Mouse (Mus musculus) kidney, postnatal 10 days (tissue): ENCODE measurements around the gene Krt33b.

Experiments
- DNase-seq: peaks from one replicate; pipeline ENCODE4 v3.0.0; 2021; ENCODE audit warnings: mixed read lengths

Gene Krt33b

DNA sequence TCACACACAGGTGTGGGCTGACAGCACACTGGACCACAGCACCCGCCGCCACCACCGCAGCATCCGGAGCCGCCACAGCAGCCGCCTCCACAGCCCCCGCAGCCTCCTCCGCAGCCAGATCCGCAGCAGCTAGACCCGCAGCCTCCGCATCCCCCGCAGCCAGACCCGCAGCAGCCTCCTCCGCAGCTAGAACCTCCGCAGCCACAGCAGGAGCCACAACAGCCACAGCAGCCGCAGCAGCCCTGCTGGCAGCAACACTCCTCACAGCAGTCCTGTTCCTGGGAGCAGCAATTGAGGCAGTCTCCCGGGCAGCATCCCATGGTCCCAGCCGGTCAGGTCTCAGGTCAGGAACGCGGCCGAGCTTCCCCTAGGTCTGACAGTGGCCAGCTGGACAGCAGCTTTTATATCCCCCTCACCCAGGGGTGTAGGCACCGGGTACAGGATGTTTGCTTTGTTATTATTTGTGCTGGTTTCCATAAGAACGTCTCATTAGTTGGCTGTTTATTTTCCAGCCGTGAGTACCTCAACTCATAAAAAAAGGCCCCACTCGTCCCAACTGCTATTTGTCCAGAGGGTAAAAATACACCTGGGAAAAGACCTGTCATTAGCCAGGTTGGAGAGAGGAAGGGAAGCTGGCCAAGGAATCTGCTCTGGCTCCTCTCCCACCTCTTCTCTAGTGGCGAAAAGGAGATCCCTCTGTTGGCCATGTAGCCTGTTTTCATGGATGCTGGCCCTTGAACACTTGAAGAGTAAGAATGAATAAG lies 35.9 kb downstream of the Krt33b start, which contains the start of gene Krtap17-1:
TSS of gene Krtap17-1 (minus strand) at position 375 of the 764 bp plus-strand sequence.
- no peak for DNase-seq

DNA sequence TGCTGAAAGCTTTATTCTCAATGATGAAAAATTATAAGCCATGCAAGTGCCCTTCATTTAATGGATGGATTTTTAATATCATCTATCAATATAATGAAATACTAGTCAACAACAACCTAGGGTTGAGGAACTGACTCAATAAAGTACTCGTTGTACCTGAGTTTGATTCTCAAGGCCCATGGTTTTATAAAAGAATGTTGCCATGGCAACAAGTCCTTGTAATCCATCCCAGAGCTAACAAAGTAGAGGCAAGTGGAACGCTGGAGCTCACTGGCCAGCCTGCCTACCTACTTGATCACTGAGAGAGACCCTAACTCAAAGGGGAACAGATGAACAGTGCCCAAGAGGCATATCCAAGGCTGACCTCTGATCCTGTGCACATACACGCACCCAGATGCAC lies 39.1 kb downstream of the Krt33b start:
- DNase-seq: no peak

DNA sequence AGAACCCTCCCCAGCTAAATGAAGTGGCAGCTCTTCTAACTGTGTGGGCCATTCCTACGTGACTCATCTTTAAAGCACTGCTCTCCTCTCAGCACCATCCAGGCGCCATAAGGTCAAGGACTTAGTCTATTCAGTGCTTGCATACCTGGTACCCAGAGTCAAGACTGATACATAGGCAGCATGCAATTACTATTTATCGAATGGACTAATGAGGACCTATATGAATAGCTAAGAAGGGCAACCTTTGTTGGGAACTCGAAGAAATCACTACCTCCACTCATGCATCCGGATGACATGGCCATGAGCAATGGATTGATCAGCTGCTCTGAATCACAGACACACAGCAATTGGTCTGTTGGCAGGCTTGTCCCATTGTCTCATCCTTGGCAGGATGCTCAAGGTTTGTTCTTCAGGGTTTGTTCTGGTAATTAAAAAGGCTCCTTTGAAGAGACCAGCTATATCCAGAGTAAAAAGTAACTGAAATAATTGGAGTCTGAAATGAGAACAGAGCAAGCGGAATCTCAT lies 39.7 kb downstream of the Krt33b start:
- DNase-seq: no peak

DNA sequence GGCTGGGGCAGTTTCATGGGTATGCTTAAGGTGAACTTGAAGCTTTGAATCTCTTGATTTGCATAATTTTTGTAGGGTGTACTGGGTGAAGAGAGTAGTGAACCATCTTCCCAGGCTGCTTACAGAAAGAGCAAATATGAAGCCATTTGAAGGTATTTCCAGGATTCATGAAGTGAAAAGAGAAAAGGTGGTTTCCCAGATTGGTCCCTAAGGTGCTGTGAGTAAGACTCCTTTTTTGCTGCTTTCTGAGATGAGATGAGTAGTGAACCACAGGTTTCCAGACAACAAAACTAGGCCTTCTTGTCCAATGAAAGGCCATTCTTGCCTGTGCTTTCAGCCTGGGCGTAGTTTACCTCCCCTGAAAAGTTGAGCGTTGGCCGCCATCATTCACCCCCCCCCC lies 41.1 kb downstream of the Krt33b start:
- no peak for DNase-seq

DNA sequence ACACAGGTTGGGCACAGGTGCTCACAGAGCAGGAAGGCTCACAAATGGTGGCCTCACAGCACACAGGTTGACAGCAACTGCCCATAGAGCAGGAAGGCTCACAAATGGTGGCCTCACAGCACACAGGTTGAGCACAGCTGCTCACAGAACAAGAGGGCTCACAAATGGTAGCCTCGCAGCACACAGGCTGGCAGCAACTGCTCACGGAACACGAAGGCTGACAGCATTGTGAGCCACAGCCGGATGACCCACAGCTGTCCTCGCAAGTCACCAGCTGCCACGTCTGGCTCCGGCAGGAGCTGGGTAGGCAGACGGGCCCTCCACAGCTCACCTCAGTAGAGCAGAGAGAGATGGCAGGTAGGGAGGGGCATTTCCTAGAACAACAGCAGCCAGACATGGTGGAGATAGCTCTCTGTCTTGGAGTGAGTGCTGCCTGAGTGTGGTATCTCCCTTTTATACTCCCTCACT lies 43.5 kb downstream of the Krt33b start, which contains the start of gene Krtap16-1:
TSS of gene Krtap16-1 (minus strand) at position 418 of the 468 bp plus-strand sequence.
- no peak for DNase-seq

DNA sequence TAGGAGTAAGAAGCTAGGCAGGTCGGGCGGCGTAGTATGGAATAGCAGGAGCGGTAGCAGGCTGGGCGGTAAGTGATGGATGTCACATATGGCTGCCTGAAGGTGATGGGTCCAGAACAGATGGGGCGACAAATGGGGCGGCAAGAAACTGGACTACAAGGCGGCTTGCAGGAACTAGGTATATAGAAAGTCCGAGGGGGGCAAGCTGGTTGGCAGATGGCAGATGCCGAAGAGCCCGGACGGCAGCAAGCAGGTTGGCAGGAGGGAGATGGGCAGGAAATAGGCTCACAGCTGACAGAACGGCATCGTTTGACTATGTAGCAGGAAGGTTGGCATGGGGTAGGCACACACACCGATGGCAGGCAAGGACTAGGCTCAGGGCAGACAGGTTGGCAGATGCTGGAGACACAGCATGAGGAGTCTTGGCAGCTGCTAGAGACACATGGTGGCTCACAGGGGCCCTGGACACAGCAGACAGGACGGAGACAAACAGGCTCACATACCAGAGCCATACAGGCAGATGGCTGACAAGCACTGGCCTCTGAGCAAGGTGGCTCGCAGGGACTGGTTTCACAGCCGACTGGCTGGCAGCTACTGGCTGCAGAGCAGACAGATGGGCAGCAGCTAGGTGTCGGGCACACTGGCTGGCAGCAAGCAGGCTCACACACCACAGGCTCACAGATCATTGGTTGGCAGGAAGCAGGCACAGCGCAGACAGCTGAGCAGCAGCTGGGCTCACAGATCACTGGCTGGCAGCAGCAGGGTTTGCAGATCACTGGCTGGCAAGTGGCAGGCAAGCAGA lies 44.2 kb downstream of the Krt33b start:
- DNase-seq: peak; percentile 12

DNA sequence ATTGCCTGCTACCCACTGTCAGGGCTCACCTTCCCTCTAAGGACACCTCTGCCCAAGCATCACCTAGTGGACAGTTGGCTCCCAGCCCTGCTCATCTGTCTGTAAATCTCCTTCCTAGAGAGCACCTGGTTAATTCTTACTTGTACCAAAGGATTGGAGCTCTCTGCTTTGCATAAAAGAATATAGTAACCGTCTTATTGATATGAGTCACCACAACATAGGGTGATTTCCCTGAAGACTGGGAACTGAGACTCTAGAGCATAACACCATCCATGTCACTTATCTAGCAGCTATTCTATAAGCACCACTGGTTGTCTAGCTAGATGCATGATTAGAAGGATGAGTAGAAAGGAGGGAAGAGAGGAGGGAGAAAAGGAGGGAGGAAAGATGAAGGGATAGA lies 46.2 kb downstream of the Krt33b start:
- DNase-seq: no peak

DNA sequence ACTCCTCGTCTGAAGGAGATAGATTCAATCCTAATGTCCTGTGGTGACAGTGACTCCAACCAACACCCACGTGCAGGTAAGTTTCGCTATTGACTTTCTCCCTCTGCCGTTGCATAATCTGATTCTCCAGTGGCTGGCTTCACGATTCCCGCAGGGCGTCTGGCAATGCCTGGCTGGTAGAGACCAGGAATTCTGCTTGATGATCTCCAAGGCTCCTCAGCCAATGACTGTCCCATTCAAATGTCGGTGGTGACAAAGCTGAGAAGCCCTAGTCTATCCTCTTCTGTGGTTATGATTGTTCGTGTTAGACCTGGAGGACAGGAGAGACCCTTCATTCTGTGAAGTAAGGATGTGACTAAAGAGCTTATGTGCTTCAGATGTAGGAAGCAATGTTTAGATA lies 46.9 kb downstream of the Krt33b start:
- DNase-seq: no peak

DNA sequence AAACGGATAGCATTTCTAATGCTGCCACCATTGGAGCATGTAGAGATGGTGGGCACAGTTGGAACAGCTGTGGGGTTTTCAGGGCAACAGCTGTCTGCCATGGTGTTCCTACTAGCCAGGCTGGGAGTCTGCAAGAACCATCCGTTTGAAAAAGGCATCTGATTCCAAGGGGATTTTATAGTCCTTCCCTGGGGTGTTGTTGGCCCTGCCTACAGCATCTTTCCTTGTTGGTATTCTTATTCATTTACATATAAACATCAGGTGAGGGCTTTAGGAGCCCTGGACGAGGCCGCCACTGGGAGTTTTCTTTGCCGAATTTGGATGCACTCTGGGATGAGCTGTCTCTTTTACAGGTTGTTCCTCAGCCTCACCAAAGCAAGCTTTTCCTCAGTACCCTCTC lies 50.7 kb downstream of the Krt33b start, which contains the start of gene Krtap29-1:
TSS of gene Krtap29-1 (minus strand) at position 101 of the 400 bp plus-strand sequence.
- no peak for DNase-seq
